In the genomic region with DNA sequence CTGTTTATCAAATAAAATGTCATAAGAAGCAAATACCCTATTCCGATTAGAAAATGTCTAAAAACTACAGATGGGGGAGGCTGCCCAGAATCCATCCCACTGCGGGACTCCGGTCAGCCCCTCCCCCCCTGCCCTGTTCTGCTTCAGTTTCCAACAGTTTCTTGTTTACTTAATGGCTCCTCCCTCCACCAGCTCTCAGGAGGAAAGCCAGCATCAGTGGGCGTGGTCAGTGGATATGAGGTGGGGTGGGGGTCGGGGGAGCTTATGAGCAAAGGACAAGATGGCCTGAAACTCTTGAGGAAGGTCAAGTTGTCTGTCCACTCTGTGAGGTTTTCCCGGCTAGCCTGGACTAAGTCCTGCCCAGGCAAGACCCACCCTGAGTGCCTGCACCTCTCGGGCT, we compare ENCODE assay signal across 23 mouse cellular contexts. TPM values are rescaled to one million over a fixed set of nuclear protein-coding genes. Genes with fewer than 3 reads are reported as not detected.
DNase-seq lines count a peak whose midpoint lies in the region; ATAC-seq and TF ChIP-seq lines count a peak whose summit lies in the region.
"Had no signal": no experiment of that assay in that cellular context is flagged by ENCODE, and none has a peak within 500 bp of the region (broad histone marks: within the 10 kb centered on the region; RNA-seq: fewer than 3 reads in every experiment).

No protein-coding gene starts in this region.

- H3K36me3 ChIP-seq in kidney, postnatal 0 days (ENCODE audit: insufficient read depth, low read length) = 0 out of 2 replicates have a peak, but pooled peaks cover 4% of the 10 kb centered on the region
- H3K36me3 ChIP-seq in ES-Bruce4 (ENCODE audit: control insufficient read depth, insufficient read depth, low read length, poor library complexity, severe bottlenecking) = no peaks in the 10 kb centered on the region
- peaks cover 39% of the 10 kb centered on the region for H3K36me3 ChIP-seq in embryonic facial prominence, embryonic 10.5 days (replicated peaks)
- H3K36me3 ChIP-seq in midbrain, embryonic 15.5 days (replicated peaks) = peaks cover 30% of the 10 kb centered on the region; the same call in 1 of the 2 replicates
- H3K36me3 ChIP-seq in hindbrain, embryonic 10.5 days = peaks cover 36% of the 10 kb centered on the region

- H3K27me3 ChIP-seq in kidney, postnatal 0 days (ENCODE audit: insufficient read depth, low read length) = no peaks in the 10 kb centered on the region
- H3K27me3 ChIP-seq in ES-Bruce4 (ENCODE audit: control insufficient read depth, insufficient read depth, low read length, poor library complexity, severe bottlenecking) = no peaks in the 10 kb centered on the region
- no peaks in the 10 kb centered on the region for H3K27me3 ChIP-seq in embryonic facial prominence, embryonic 10.5 days (replicated peaks; ENCODE audit: low read depth, poor library complexity, severe bottlenecking)
- H3K27me3 ChIP-seq in midbrain, embryonic 15.5 days (replicated peaks) = no peaks in the 10 kb centered on the region
- H3K27me3 ChIP-seq in hindbrain, embryonic 10.5 days (ENCODE audit: insufficient read depth, poor library complexity, severe bottlenecking) = peaks cover 3% of the 10 kb centered on the region; the same call in 1 of the 2 replicates
- H3K27me3 ChIP-seq: heart, embryonic 15.5 days; limb, embryonic 12.5 days; lung, embryonic 15.5 days; neural tube, embryonic 12.5 days had no signal

- no peak for ATAC-seq in kidney, postnatal 0 days (replicated peaks; ENCODE audit: low FRiP score, low read depth)
- no peak for ATAC-seq in midbrain, embryonic 15.5 days (replicated peaks)
- ATAC-seq: forebrain, embryonic 14.5 days; hindbrain, postnatal 0 days; liver, embryonic 12.5 days had no signal

- H3K9ac ChIP-seq in kidney, postnatal 0 days (ENCODE audit: low read depth, low read length) = no peak overlapping the region
- no peak overlapping the region for H3K9ac ChIP-seq in ES-Bruce4 (ENCODE audit: low read depth, poor library complexity, severe bottlenecking)
- no peak overlapping the region for H3K9ac ChIP-seq in midbrain, embryonic 15.5 days
- H3K9ac ChIP-seq: heart, embryonic 15.5 days; limb, embryonic 12.5 days; liver, embryonic 12.5 days; lung, embryonic 15.5 days; neural tube, embryonic 12.5 days had no signal

- H3K4me3 ChIP-seq in kidney, postnatal 0 days (replicated peaks; ENCODE audit: low read depth, low read length) = no peak overlapping the region
- no peak overlapping the region for H3K4me3 ChIP-seq in ES-Bruce4 (ENCODE audit: low read depth, low read length)
- H3K4me3 ChIP-seq in embryonic facial prominence, embryonic 10.5 days = no peak overlapping the region
- H3K4me3 ChIP-seq in midbrain, embryonic 15.5 days = no peak overlapping the region
- no peak overlapping the region for H3K4me3 ChIP-seq in hindbrain, embryonic 10.5 days
- H3K4me3 ChIP-seq: heart, adult 2 months; heart, embryonic 15.5 days; limb, embryonic 12.5 days; liver, embryonic 12.5 days; lung, embryonic 15.5 days; neural tube, embryonic 12.5 days had no signal

- H3K9me3 ChIP-seq in kidney, postnatal 0 days (replicated peaks; ENCODE audit: low read length) = no peaks in the 10 kb centered on the region
- H3K9me3 ChIP-seq in ES-Bruce4 (replicated peaks; ENCODE audit: control insufficient read depth, insufficient read depth, low read length, poor library complexity, severe bottlenecking) = no peaks in the 10 kb centered on the region
- no peaks in the 10 kb centered on the region for H3K9me3 ChIP-seq in embryonic facial prominence, embryonic 10.5 days
- H3K9me3 ChIP-seq in midbrain, embryonic 15.5 days = no peaks in the 10 kb centered on the region
- H3K9me3 ChIP-seq in hindbrain, embryonic 10.5 days = no peaks in the 10 kb centered on the region
- H3K9me3 ChIP-seq: G1E; heart, embryonic 15.5 days; limb, embryonic 12.5 days; liver, embryonic 12.5 days; lung, embryonic 15.5 days; neural tube, embryonic 12.5 days had no signal

- no peak for TF ChIP-seq POLR2A in ES-Bruce4 (IDR thresholded peaks at IDR 0.05; ENCODE audit: insufficient read depth, low read length)

- no peak overlapping the region for H3K4me2 ChIP-seq in kidney, postnatal 0 days (ENCODE audit: low read length)
- no peak overlapping the region for H3K4me2 ChIP-seq in midbrain, embryonic 15.5 days
- H3K4me2 ChIP-seq: heart, embryonic 15.5 days; limb, embryonic 12.5 days; liver, embryonic 12.5 days; lung, embryonic 15.5 days; midbrain, embryonic 11.5 days; neural tube, embryonic 12.5 days had no signal

- DNase-seq in cerebellum, adult 9-10 months = peak; percentile 26
- DNase-seq in cerebellum, postnatal 4 days (ENCODE audit: low spot score in 2 of 2) = no peak
- peak; percentile 71 for DNase-seq in kidney, postnatal 0 days (ENCODE audit: low spot score)
- DNase-seq in kidney, postnatal 25 days = no peak
- peak; percentile 46 for DNase-seq in embryonic facial prominence, embryonic 10.5 days (ENCODE audit: low spot score)
- DNase-seq in hindbrain, embryonic 10.5 days (ENCODE audit: low spot score) = no peak
- DNase-seq: adrenal gland, adult 2 months; cerebellum, adult 8-10 months; gastrocnemius, postnatal 25 days; heart, adult 2 months; kidney, adult 9 months; right cerebral cortex, postnatal 14 days had no signal

- H3K4me1 ChIP-seq in kidney, postnatal 0 days (replicated peaks; ENCODE audit: insufficient read depth, low read length) = peaks cover 7% of the 10 kb centered on the region; the same call in 1 of the 2 replicates
- peaks cover 15% of the 10 kb centered on the region for H3K4me1 ChIP-seq in ES-Bruce4 (ENCODE audit: control insufficient read depth, insufficient read depth, low read length)
- peaks cover 64% of the 10 kb centered on the region for H3K4me1 ChIP-seq in embryonic facial prominence, embryonic 10.5 days
- no peaks in the 10 kb centered on the region for H3K4me1 ChIP-seq in midbrain, embryonic 15.5 days
- peaks cover 51% of the 10 kb centered on the region for H3K4me1 ChIP-seq in hindbrain, embryonic 10.5 days (replicated peaks)
- H3K4me1 ChIP-seq: heart, embryonic 15.5 days; neural tube, embryonic 12.5 days had no signal

- 0 out of 2 replicates have a peak, but pooled peaks have one; percentile 37 for TF ChIP-seq EP300 in ES-Bruce4 (IDR thresholded peaks at IDR 0.05; ENCODE audit: insufficient read depth, low read depth, low read length)

- TF ChIP-seq CTCF in kidney, postnatal 0 days (IDR thresholded peaks at IDR 0.05; ENCODE audit: low read depth) = no peak
- no peak for TF ChIP-seq CTCF in ES-Bruce4 (IDR thresholded peaks at IDR 0.05; ENCODE audit: low read depth, low read length)

- H3K27ac ChIP-seq in kidney, postnatal 0 days = no peak overlapping the region
- no peak overlapping the region for H3K27ac ChIP-seq in ES-Bruce4 (ENCODE audit: insufficient read depth, low read length)
- peak overlapping the region; percentile 60 for H3K27ac ChIP-seq in embryonic facial prominence, embryonic 10.5 days (replicated peaks)
- no peak overlapping the region for H3K27ac ChIP-seq in midbrain, embryonic 15.5 days
- no peak overlapping the region for H3K27ac ChIP-seq in hindbrain, embryonic 10.5 days
- H3K27ac ChIP-seq: heart, adult 2 months; heart, embryonic 15.5 days; hindbrain, postnatal 0 days; limb, embryonic 12.5 days; liver, embryonic 12.5 days; lung, embryonic 15.5 days; neural tube, embryonic 12.5 days had no signal

- 28% methylated on average over 7 of the region's 7 CpGs for WGBS in kidney, postnatal 0 days
- 49% methylated on average over 7 of the region's 7 CpGs for WGBS in embryonic facial prominence, embryonic 10.5 days
- 51% methylated on average over 7 of the region's 7 CpGs for WGBS in midbrain, embryonic 15.5 days
- 46% methylated on average over 7 of the region's 7 CpGs for WGBS in hindbrain, embryonic 10.5 days

RNA-seq across cellular contexts. Expression of gene Ykt6, which starts 17.7 kb away (rescaled TPM):
- polyA plus RNA-seq in kidney, postnatal 0 days (2015; fragmentation: Nextera tagmentation; extraction: Ambion mirVana) = 41.8 and 46.5 TPM in 2 replicates
- polyA plus RNA-seq in ES-Bruce4 (2011; ENCODE audit: insufficient read depth, insufficient read length, low read depth, missing spikeins) = 53.7 and 60.3 TPM in 2 replicates
- 56.0 and 56.8 TPM in 2 replicates for polyA plus RNA-seq in embryonic facial prominence, embryonic 10.5 days (2016; fragmentation: Nextera tagmentation; extraction: Ambion mirVana)
- polyA plus RNA-seq in midbrain, embryonic 15.5 days (2015; fragmentation: Nextera tagmentation; extraction: Ambion mirVana) = 96.8 and 104 TPM in 2 replicates
- polyA plus RNA-seq in hindbrain, embryonic 10.5 days (2016; fragmentation: Nextera tagmentation; extraction: Ambion mirVana) = 53.4 and 54.5 TPM in 2 replicates

RNA-seq across cellular contexts. Expression of gene Gck, which starts 23.3 kb away (rescaled TPM):
- 0.64 and 1.0 TPM in 2 replicates for polyA plus RNA-seq in kidney, postnatal 0 days (2015; fragmentation: Nextera tagmentation; extraction: Ambion mirVana)
- not detected in 2 replicates for polyA plus RNA-seq in ES-Bruce4 (2011; ENCODE audit: insufficient read depth, insufficient read length, low read depth, missing spikeins)
- polyA plus RNA-seq in embryonic facial prominence, embryonic 10.5 days (2016; fragmentation: Nextera tagmentation; extraction: Ambion mirVana) = 1.9 and 2.8 TPM in 2 replicates
- 10.0 and 11.2 TPM in 2 replicates for polyA plus RNA-seq in midbrain, embryonic 15.5 days (2015; fragmentation: Nextera tagmentation; extraction: Ambion mirVana)
- polyA plus RNA-seq in hindbrain, embryonic 10.5 days (2016; fragmentation: Nextera tagmentation; extraction: Ambion mirVana) = 2.5 and 3.8 TPM in 2 replicates
- polyA plus RNA-seq: G1E had no signal

Comparison
In these comparisons a context has a peak if more than half of its experiments do, and no peak if none do; other contexts are left out.
1. DNase-seq: peak in cerebellum, adult 9-10 months (single experiment), kidney, postnatal 0 days (single experiment) and embryonic facial prominence, embryonic 10.5 days (single experiment); none in cerebellum, postnatal 4 days (0 of 2), kidney, postnatal 25 days (0 of 2) and hindbrain, embryonic 10.5 days (single experiment).